Mouse (Mus musculus): ENCODE data around the gene Lmln. TPM values are rescaled to one million over a fixed set of nuclear protein-coding genes. Genes with fewer than 3 reads are reported as not detected.
"Not testable (repeated sequence)": the region's sequence is repeated elsewhere in the genome, so short reads cannot be mapped to it uniquely, and the experiment has no call there.

The Lmln gene
- polyA plus RNA-seq, 1 experiment, result 10.8 TPM

GRCm38 (mm10) chr16:33151558-33151957, 89.2 kb downstream of the Lmln start:
- Histone ChIP-seq H3K4me1 (ENCODE audit: control insufficient read depth, insufficient read depth, low read length) (no peaks in the 10 kb centered on the region), H3K36me3 (ENCODE audit: control insufficient read depth, insufficient read depth, low read length) (no peaks in the 10 kb centered on the region), H3K27me3 (ENCODE audit: control insufficient read depth, insufficient read depth, low read length) (no peaks in the 10 kb centered on the region), H3K27ac (ENCODE audit: control insufficient read depth, insufficient read depth, low read depth, low read length) (peak overlapping the region; percentile 73), H3K4me3 (ENCODE audit: control insufficient read depth, low read depth, low read length) (no peak overlapping the region; the same call in 1 of the 2 replicates)
- no peak for TF ChIP-seq POLR2A (IDR thresholded peaks at IDR 0.05; ENCODE audit: control insufficient read depth, low read depth, low read length)
- TF ChIP-seq CTCF (IDR thresholded peaks at IDR 0.05; ENCODE audit: control insufficient read depth, insufficient read depth, insufficient replicate concordance, low read depth, low read length), result no peak

- no peak for TF ChIP-seq POLR2A (IDR thresholded peaks at IDR 0.05; ENCODE audit: control insufficient read depth, low read depth, low read length)
- no peak for TF ChIP-seq CTCF (IDR thresholded peaks at IDR 0.05; ENCODE audit: control insufficient read depth, insufficient read depth, insufficient replicate concordance, low read depth, low read length)
- no peak overlapping the region for H3K27ac ChIP-seq (ENCODE audit: control insufficient read depth, insufficient read depth, low read depth, low read length)
- H3K27me3 ChIP-seq (ENCODE audit: control insufficient read depth, insufficient read depth, low read length), result no peaks in the 10 kb centered on the region
- H3K4me3 ChIP-seq (ENCODE audit: control insufficient read depth, low read depth, low read length), result no peak overlapping the region
- no peaks in the 10 kb centered on the region for H3K36me3 ChIP-seq (ENCODE audit: control insufficient read depth, insufficient read depth, low read length)
- H3K4me1 ChIP-seq (ENCODE audit: control insufficient read depth, insufficient read depth, low read length), result peaks cover 12% of the 10 kb centered on the region
These were observed 92.7 kb downstream of the Lmln start for GRCm38 (mm10) chr16:33154992-33155391.

- no peak overlapping the region for H3K27ac ChIP-seq (ENCODE audit: control insufficient read depth, insufficient read depth, low read depth, low read length)
- peaks cover 12% of the 10 kb centered on the region for H3K4me1 ChIP-seq (ENCODE audit: control insufficient read depth, insufficient read depth, low read length)
These were observed 95.7 kb downstream of the Lmln start for GRCm38 (mm10) chr16:33158006-33158405.

GRCm38 (mm10) chr16:33158590-33159071, 96.3 kb downstream of the Lmln start:
- H3K27ac ChIP-seq (ENCODE audit: control insufficient read depth, insufficient read depth, low read depth, low read length), result peak overlapping the region; percentile 27; the same call in 1 of the 2 replicates
- peaks cover 12% of the 10 kb centered on the region for H3K4me1 ChIP-seq (ENCODE audit: control insufficient read depth, insufficient read depth, low read length)
- no peaks in the 10 kb centered on the region for H3K27me3 ChIP-seq (ENCODE audit: control insufficient read depth, insufficient read depth, low read length)
- H3K36me3 ChIP-seq (ENCODE audit: control insufficient read depth, insufficient read depth, low read length), result no peaks in the 10 kb centered on the region
- TF ChIP-seq CTCF (IDR thresholded peaks at IDR 0.05; ENCODE audit: control insufficient read depth, insufficient read depth, insufficient replicate concordance, low read depth, low read length), result no peak
- TF ChIP-seq POLR2A (IDR thresholded peaks at IDR 0.05; ENCODE audit: control insufficient read depth, low read depth, low read length), result no peak
- no peak overlapping the region; the same call in 1 of the 2 replicates for H3K4me3 ChIP-seq (ENCODE audit: control insufficient read depth, low read depth, low read length)

More at GRCm38 (mm10) chr16:33158006-33158405, 95.7 kb downstream of the Lmln start:
- Histone ChIP-seq H3K4me3 (ENCODE audit: control insufficient read depth, low read depth, low read length) (no peak overlapping the region), H3K27me3 (ENCODE audit: control insufficient read depth, insufficient read depth, low read length) (no peaks in the 10 kb centered on the region), H3K36me3 (ENCODE audit: control insufficient read depth, insufficient read depth, low read length) (no peaks in the 10 kb centered on the region)
- TF ChIP-seq POLR2A (IDR thresholded peaks at IDR 0.05; ENCODE audit: control insufficient read depth, low read depth, low read length) (no peak), CTCF (IDR thresholded peaks at IDR 0.05; ENCODE audit: control insufficient read depth, insufficient read depth, insufficient replicate concordance, low read depth, low read length) (no peak)

- H3K27me3 ChIP-seq (ENCODE audit: control insufficient read depth, insufficient read depth, low read length), result no peaks in the 10 kb centered on the region
- H3K4me3 ChIP-seq (ENCODE audit: control insufficient read depth, low read depth, low read length), result no peak overlapping the region
- no peak for TF ChIP-seq CTCF (IDR thresholded peaks at IDR 0.05; ENCODE audit: control insufficient read depth, insufficient read depth, insufficient replicate concordance, low read depth, low read length)
- no peak for TF ChIP-seq POLR2A (IDR thresholded peaks at IDR 0.05; ENCODE audit: control insufficient read depth, low read depth, low read length)
- H3K27ac ChIP-seq (ENCODE audit: control insufficient read depth, insufficient read depth, low read depth, low read length), result no peak overlapping the region
- H3K4me1 ChIP-seq (ENCODE audit: control insufficient read depth, insufficient read depth, low read length), result peaks cover 12% of the 10 kb centered on the region
- no peaks in the 10 kb centered on the region for H3K36me3 ChIP-seq (ENCODE audit: control insufficient read depth, insufficient read depth, low read length)
These were observed 97.0 kb downstream of the Lmln start for GRCm38 (mm10) chr16:33159363-33159762.

- TF ChIP-seq CTCF (IDR thresholded peaks at IDR 0.05; ENCODE audit: control insufficient read depth, insufficient read depth, insufficient replicate concordance, low read depth, low read length), result no peak
- no peak for TF ChIP-seq POLR2A (IDR thresholded peaks at IDR 0.05; ENCODE audit: control insufficient read depth, low read depth, low read length)
- H3K4me3 ChIP-seq (ENCODE audit: control insufficient read depth, low read depth, low read length), result no peak overlapping the region
- H3K36me3 ChIP-seq (ENCODE audit: control insufficient read depth, insufficient read depth, low read length), result no peaks in the 10 kb centered on the region
- peaks cover 3% of the 10 kb centered on the region for H3K4me1 ChIP-seq (ENCODE audit: control insufficient read depth, insufficient read depth, low read length)
- no peaks in the 10 kb centered on the region for H3K27me3 ChIP-seq (ENCODE audit: control insufficient read depth, insufficient read depth, low read length)
- peak overlapping the region; percentile 14; the same call in 1 of the 2 replicates for H3K27ac ChIP-seq (ENCODE audit: control insufficient read depth, insufficient read depth, low read depth, low read length)
These were observed 101.2 kb downstream of the Lmln start for GRCm38 (mm10) chr16:33163330-33164090.

GRCm38 (mm10) chr16:33166284-33166683, 104.0 kb downstream of the Lmln start:
- TF ChIP-seq CTCF (IDR thresholded peaks at IDR 0.05; ENCODE audit: control insufficient read depth, insufficient read depth, insufficient replicate concordance, low read depth, low read length), result peak; percentile 4; the same call in 1 of the 2 replicates
- not testable (repeated sequence) for H3K4me1 ChIP-seq (ENCODE audit: control insufficient read depth, insufficient read depth, low read length); H3K36me3 ChIP-seq (ENCODE audit: control insufficient read depth, insufficient read depth, low read length); H3K27me3 ChIP-seq (ENCODE audit: control insufficient read depth, insufficient read depth, low read length); H3K27ac ChIP-seq (ENCODE audit: control insufficient read depth, insufficient read depth, low read depth, low read length); H3K4me3 ChIP-seq (ENCODE audit: control insufficient read depth, low read depth, low read length)

Measured in testis, adult 2 months (tissue).